Mouse (Mus musculus) midbrain, embryonic 11.5 days (tissue): Measurements from ENCODE around the gene Vmn2r60. TPM values are rescaled to one million over a fixed set of nuclear protein-coding genes. Genes with fewer than 3 reads are reported as not detected.
"Not testable (repeated sequence)": the region's sequence is repeated elsewhere in the genome, so short reads cannot be mapped to it uniquely, and the experiment has no call there.

Source experiments
- ATAC-seq: fragments of 200-750 bp; cut with Nextera tagmentation; 2 replicates; pipeline ENCODE4 v1.8.0; 2017; ENCODE audit warnings: moderate TSS enrichment, moderate library complexity; ENCODE audit not compliant: low FRiP score
- DNase-seq: peaks from one replicate; pipeline ENCODE4 v3.0.0; 2015; ENCODE audit warnings: low spot score; ENCODE audit errors: missing footprints
- H3K27ac ChIP-seq: fragments of 300-500 bp; sonication (generic); 2 replicates; pipeline ENCODE4 v1.5.1; 2014; ENCODE audit warnings: low read depth, low read length
- H3K27me3 ChIP-seq: fragments of 300-500 bp; sonication (generic); 2 replicates; pipeline ENCODE4 v1.6.1; 2014; ENCODE audit warnings: mild to moderate bottlenecking, low read length, moderate library complexity, mixed read lengths; ENCODE audit not compliant: control insufficient read depth, insufficient read depth
- H3K36me3 ChIP-seq: fragments of 300-500 bp; sonication (generic); 2 replicates; pipeline ENCODE4 v1.6.1; 2014; ENCODE audit warnings: mild to moderate bottlenecking, low read length, moderate library complexity, mixed read lengths; ENCODE audit not compliant: control insufficient read depth, insufficient read depth
- H3K4me1 ChIP-seq: fragments of 300-500 bp; sonication (generic); 2 replicates; pipeline ENCODE4 v1.6.1; 2014; ENCODE audit warnings: low read length; ENCODE audit not compliant: control insufficient read depth, insufficient read depth
- H3K4me2 ChIP-seq: fragments of 300-500 bp; sonication (generic); 2 replicates; pipeline ENCODE4 v1.6.1; 2014; ENCODE audit warnings: mild to moderate bottlenecking, moderate library complexity
- H3K4me3 ChIP-seq: fragments of 300-500 bp; sonication (generic); 2 replicates; pipeline ENCODE4 v1.5.1; 2014; ENCODE audit warnings: low read depth, low read length
- H3K9ac ChIP-seq: fragments of 300-500 bp; sonication (generic); 2 replicates; pipeline ENCODE4 v1.6.1; 2014; ENCODE audit warnings: low read length
- H3K9me3 ChIP-seq: fragments of 300-500 bp; sonication (generic); 2 replicates; pipeline ENCODE4 v1.6.1; 2016; ENCODE audit warnings: low read length; ENCODE audit not compliant: control insufficient read depth
- WGBS: fragments of 180-500 bp; shearing (Covaris S2); extraction: QIAGEN DNeasy Blood & Tissue Kit; methylation state at CpG from one replicate; pipeline ENCODE4 v1.1.7; 2014; 5-methylcytosine and 5-hydroxymethylcytosine counted together
- polyA plus RNA-seq: library from polyadenylated mRNA; unstranded; fragments of >200 nt; fragmentation: Nextera tagmentation; extraction: Ambion mirVana; gene quantifications from 2 replicates; pipeline ENCODE4 v1.2.1, GENCODE M21; 2014

Gene Vmn2r60
- not detected in 2 replicates for polyA plus RNA-seq

DNA sequence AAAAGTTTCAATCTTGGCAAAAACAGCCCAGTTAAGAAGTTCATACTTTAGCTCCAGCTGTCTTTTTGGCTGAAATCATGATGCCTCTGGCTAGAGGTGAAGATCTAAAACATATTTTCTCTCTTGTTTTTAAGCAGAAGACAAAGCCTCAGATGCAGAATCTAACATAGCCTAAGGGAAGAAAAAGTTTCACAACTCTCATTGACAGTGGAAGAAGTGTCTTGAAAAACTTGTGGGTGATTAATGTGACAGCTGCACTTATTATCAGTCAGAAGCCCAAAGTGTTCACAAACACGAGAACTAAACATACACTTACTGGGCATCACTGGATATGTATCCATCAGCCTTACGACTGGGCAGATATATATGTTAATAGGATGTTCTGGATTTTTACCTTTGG lies at the start of gene Vmn2r60:
Vmn2r60 (plus strand) TSS at position 301 of the 400 bp plus-strand sequence.
- no peak for ATAC-seq
- H3K9me3 ChIP-seq = no peaks in the 10 kb centered on the region; the same call in 1 of the 2 replicates
- H3K9ac ChIP-seq = no peak within 1 kb of the TSS
- no peak within 1 kb of the TSS for H3K27ac ChIP-seq
- H3K27me3 ChIP-seq = no peaks in the 10 kb centered on the region
- H3K4me3 ChIP-seq = no peak within 1 kb of the TSS
- no peaks in the 10 kb centered on the region for H3K36me3 ChIP-seq
- DNase-seq = no peak
- H3K4me1 ChIP-seq = no peaks in the 10 kb centered on the region
- WGBS = 79% methylated on average over 2 of the region's 2 CpGs
- no peak within 1 kb of the TSS for H3K4me2 ChIP-seq

DNA sequence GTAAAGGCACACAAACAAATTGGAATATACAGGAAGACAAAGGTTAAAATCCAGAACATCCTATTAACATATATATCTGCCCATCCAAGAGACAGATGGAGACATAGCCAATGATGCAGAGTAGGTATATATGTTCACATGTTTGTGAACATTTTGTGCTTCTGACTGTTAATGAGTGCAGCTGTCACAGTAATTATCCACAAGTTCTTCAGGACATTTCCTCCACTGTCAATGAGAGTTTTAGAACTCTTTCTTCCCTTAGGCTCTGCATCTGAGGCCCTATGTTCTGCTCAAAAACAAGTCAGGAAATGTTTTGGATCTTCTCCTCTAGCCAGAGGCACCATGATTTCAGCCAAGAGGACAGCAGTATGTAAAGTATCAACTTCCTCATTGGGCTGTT lies 48.6 kb upstream of the Vmn2r60 start, which contains the start of gene Vmn2r59:
Vmn2r59 (minus strand) TSS at position 101 of the 400 bp plus-strand sequence.
- no peak for ATAC-seq
- H3K4me2 ChIP-seq = no peak within 1 kb of the TSS
- no peak within 1 kb of the TSS for H3K27ac ChIP-seq
- no peaks in the 10 kb centered on the region for H3K27me3 ChIP-seq
- H3K9ac ChIP-seq = no peak within 1 kb of the TSS
- H3K4me1 ChIP-seq = no peaks in the 10 kb centered on the region
- H3K36me3 ChIP-seq = no peaks in the 10 kb centered on the region
- H3K9me3 ChIP-seq = peaks cover 4% of the 10 kb centered on the region; the same call in 1 of the 2 replicates
- DNase-seq = no peak
- no peak within 1 kb of the TSS for H3K4me3 ChIP-seq

DNA sequence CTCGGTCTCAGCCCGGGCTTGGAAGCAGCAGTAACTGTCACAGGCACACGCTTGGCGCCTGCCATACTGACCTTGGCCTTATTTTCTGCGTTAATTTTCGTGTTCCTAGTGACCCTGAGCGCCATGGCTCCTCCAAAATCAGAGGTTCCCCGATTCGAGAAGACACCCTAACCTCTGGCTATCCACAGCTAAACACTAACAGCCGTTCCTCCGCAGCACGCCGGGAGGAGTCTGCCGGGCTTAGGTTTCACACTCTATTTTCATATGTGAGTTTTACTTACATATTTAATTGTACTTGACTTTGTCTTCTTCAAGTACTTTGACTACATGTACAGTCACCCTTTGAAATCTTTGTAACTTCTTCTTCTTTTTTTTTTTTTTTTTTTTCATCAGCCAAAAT lies 509 bp upstream of the Vmn2r60 start:
- H3K27me3 ChIP-seq, H3K9ac ChIP-seq, ATAC-seq, H3K36me3 ChIP-seq, H3K4me1 ChIP-seq, H3K9me3 ChIP-seq, DNase-seq, H3K4me3 ChIP-seq, H3K27ac ChIP-seq, H3K4me2 ChIP-seq: not testable (repeated sequence)
- WGBS = 82% methylated on average over 12 of the region's 14 CpGs

Other genes starting within 250 kb of the Vmn2r60 start
- not detected in 2 replicates for gene Vmn2r58, start 235.1 kb upstream of the Vmn2r60 start, polyA plus RNA-seq
- not detected in 2 replicates for gene Vmn2r59, start 48.7 kb upstream of the Vmn2r60 start, polyA plus RNA-seq
- gene Vmn2r61, start 152.3 kb downstream of the Vmn2r60 start, polyA plus RNA-seq = not detected in 2 replicates